Mouse (Mus musculus): ENCODE measurements around the gene Fzd2.

DNA sequence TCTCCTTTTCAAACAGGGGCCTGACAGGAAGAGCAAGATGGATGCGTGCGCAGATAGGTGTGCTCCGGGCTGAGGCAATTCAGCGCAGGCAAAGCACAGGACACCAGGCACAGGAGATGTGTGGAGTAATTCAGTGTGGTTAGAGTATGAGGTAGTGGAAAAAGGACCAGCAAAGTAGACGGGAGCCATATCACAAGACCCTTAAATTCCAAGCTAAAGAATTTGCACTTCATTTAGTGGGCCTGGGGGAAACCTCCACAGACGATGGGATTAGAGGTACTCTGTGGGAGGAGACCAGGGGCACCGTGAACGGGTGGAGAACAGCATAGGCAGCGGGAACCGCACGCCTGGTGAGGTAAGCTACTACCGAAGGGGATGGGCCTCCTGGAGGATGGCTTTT is 43.7 kb downstream of the Fzd2 start:
- no peak for TF ChIP-seq CTCF (IDR thresholded peaks at IDR 0.05; ENCODE audit: borderline replicate concordance, insufficient read depth, low read depth, low read length)
- TF ChIP-seq POLR2A (IDR thresholded peaks at IDR 0.05; ENCODE audit: borderline replicate concordance, insufficient read depth, low read length) = no peak
